Mouse (Mus musculus) liver, embryonic 14.5 days (tissue): Measurements from ENCODE around the gene Vps16. TPM values are rescaled to one million over a fixed set of nuclear protein-coding genes. Genes with fewer than 3 reads are reported as not detected.

Experiments
- ATAC-seq: fragments of 200-750 bp; cut with Nextera tagmentation; 2 replicates; pipeline ENCODE4 v1.8.0; 2017; ENCODE audit warnings: moderate number of reproducible peaks, mild to moderate bottlenecking, moderate library complexity; ENCODE audit not compliant: insufficient read depth
- DNase-seq, 3 experiments: peaks; one replicate each; pipeline ENCODE4 v3.0.0-alpha.2; 2012 to 2013; ENCODE audit warnings: low read depth in 3 of 3, low spot score in 3 of 3
- H3K27ac ChIP-seq: fragments of 300-500 bp; sonication (generic); 2 replicates; pipeline ENCODE4 v1.5.1; 2014; ENCODE audit warnings: moderate library complexity, mild to moderate bottlenecking, control low read depth, inconsistent platforms
- H3K27me3 ChIP-seq: fragments of 300-500 bp; sonication (generic); 2 replicates; pipeline ENCODE4 v1.6.1; 2014; ENCODE audit warnings: mild to moderate bottlenecking, low read length, moderate library complexity; ENCODE audit not compliant: control insufficient read depth, insufficient read depth
- H3K36me3 ChIP-seq: fragments of 300-500 bp; sonication (generic); replicated peaks from 2 replicates; pipeline ENCODE4 v1.6.1; 2014; ENCODE audit warnings: low read depth; ENCODE audit not compliant: control insufficient read depth, insufficient read depth
- H3K4me1 ChIP-seq, 2 experiments: fragments of 200-500 bp in 1 of 2; fragments of 300-500 bp in 1 of 2; sonication (generic) in 1 of 2; replicated peaks; 2 replicates each; pipeline ENCODE4 v1.6.1; 2012 to 2014; ENCODE audit warnings: antibody characterized with exemption in 1 of 2, inconsistent platforms in 1 of 2, low read length in 1 of 2; ENCODE audit not compliant: control insufficient read depth in 2 of 2, insufficient read depth in 2 of 2
- H3K4me2 ChIP-seq: fragments of 300-500 bp; sonication (generic); 2 replicates; pipeline ENCODE4 v1.6.1; 2014; ENCODE audit warnings: low read depth, mild to moderate bottlenecking, control low read depth, moderate library complexity
- H3K4me3 ChIP-seq, 2 experiments: fragments of 200-500 bp in 1 of 2; fragments of 300-500 bp in 1 of 2; sonication (generic) in 1 of 2; 2 replicates each; pipeline ENCODE4 v1.5.1; 2012 to 2014; ENCODE audit warnings: low read depth in 2 of 2, low read length in 2 of 2, mild to moderate bottlenecking in 2 of 2, control low read depth in 1 of 2, inconsistent platforms in 1 of 2, moderate library complexity in 1 of 2; ENCODE audit not compliant: insufficient read depth in 1 of 2
- H3K9ac ChIP-seq: fragments of 300-500 bp; sonication (generic); replicated peaks from 2 replicates; pipeline ENCODE4 v1.6.1; 2014; ENCODE audit warnings: mild to moderate bottlenecking, control low read depth, moderate library complexity
- H3K9me3 ChIP-seq: fragments of 300-500 bp; sonication (generic); 2 replicates; pipeline ENCODE4 v1.6.1; 2016; ENCODE audit warnings: low read length, mixed read lengths; ENCODE audit not compliant: control insufficient read depth
- CTCF ChIP-seq: IDR thresholded peaks from 2 replicates; pipeline ENCODE4 v1.5.1; 2016; ENCODE audit warnings: antibody characterized with exemption, low read depth, control low read depth
- EP300 ChIP-seq: IDR thresholded peaks from 2 replicates; pipeline ENCODE4 v1.6.1; 2016; ENCODE audit warnings: antibody characterized with exemption, low read depth
- WGBS: fragments of 180-500 bp; shearing (Covaris S2); extraction: QIAGEN DNeasy Blood & Tissue Kit; methylation state at CpG from one replicate; pipeline ENCODE4 v1.1.7; 2014; ENCODE audit not compliant: insufficient replicate concordance; 5-methylcytosine and 5-hydroxymethylcytosine counted together
- polyA plus RNA-seq, 2 experiments: library from polyadenylated mRNA; depleted of rRNA in 1 of 2; stranded (reverse) in 1 of 2; unstranded in 1 of 2; fragments of >200 nt; fragmentation: Nextera tagmentation in 1 of 2; extraction: Ambion mirVana in 1 of 2; gene quantifications; 2 replicates each; pipeline versions ENCODE4 v1.2.1 to v1.2.3; 2012 to 2014

The Vps16 gene
- polyA plus RNA-seq, 2 experiments, result 26.8 to 38.3 TPM

- no peak overlapping the region for H3K27ac ChIP-seq
- peak; percentile 76 for TF ChIP-seq CTCF
- TF ChIP-seq EP300, result peak; percentile 44
- ATAC-seq (peak; percentile 76), DNase-seq (peak; percentile 35 to 53 (median 48))
- H3K4me1 ChIP-seq, result peaks cover 7 to 9% of the 10 kb centered on the region in 2 experiments; a peak in 3 of 4 replicates
- H3K36me3 ChIP-seq, result peaks cover 43% of the 10 kb centered on the region
- no peak overlapping the region for H3K9ac ChIP-seq
- no peaks in the 10 kb centered on the region for H3K27me3 ChIP-seq
- 46% methylated on average over 10 of the region's 10 CpGs for WGBS
- no peaks in the 10 kb centered on the region for H3K9me3 ChIP-seq
- H3K4me2 ChIP-seq, result no peak overlapping the region
- no peak overlapping the region for H3K4me3 ChIP-seq
Measured at GRCm38 (mm10) chr2:130442162-130442561, 18.0 kb downstream of the Vps16 start.

- ATAC-seq, result no peak
- H3K36me3 ChIP-seq, result peaks cover 6% of the 10 kb centered on the region
- no peak overlapping the region for H3K9ac ChIP-seq
- peaks cover 10 to 22% of the 10 kb centered on the region in 2 experiments for H3K4me1 ChIP-seq
- no peak overlapping the region for H3K27ac ChIP-seq
- DNase-seq, result no peak
- H3K27me3 ChIP-seq, result peaks cover 6% of the 10 kb centered on the region
- no peaks in the 10 kb centered on the region for H3K9me3 ChIP-seq
- no peak overlapping the region for H3K4me3 ChIP-seq
- TF ChIP-seq EP300 (no peak), CTCF (peak; percentile 7; the same call in 1 of the 2 replicates)
- no peak overlapping the region for H3K4me2 ChIP-seq
Measured at GRCm38 (mm10) chr2:130448449-130448848, 24.3 kb downstream of the Vps16 start.

GRCm38 (mm10) chr2:130449021-130449793, 25.1 kb downstream of the Vps16 start:
- Histone ChIP-seq H3K4me2 (peak overlapping the region; percentile 74), H3K36me3 (peaks cover 2% of the 10 kb centered on the region; the same call in 1 of the 2 replicates), H3K4me3 (peak overlapping the region; percentile 70 to 83), H3K9me3 (no peaks in the 10 kb centered on the region), H3K27ac (no peak overlapping the region), H3K9ac (0 out of 2 replicates have a peak overlapping the region, but pooled peaks have one; percentile 17), H3K27me3 (peaks cover 6% of the 10 kb centered on the region), H3K4me1 (peaks cover 12 to 24% of the 10 kb centered on the region in 2 experiments)
- no peak for TF ChIP-seq CTCF
- no peak for TF ChIP-seq EP300
- no peak for ATAC-seq
- 8% methylated on average over 17 of the region's 17 CpGs for WGBS
- DNase-seq, result no peak

- peak; percentile 99 for ATAC-seq
- peak within 1 kb of the TSS; percentile 74 for H3K4me2 ChIP-seq
- peaks cover 16 to 30% of the 10 kb centered on the region in 2 experiments for H3K4me1 ChIP-seq
- H3K27ac ChIP-seq, result peak within 1 kb of the TSS; percentile 59; the same call in 1 of the 2 replicates
- H3K9me3 ChIP-seq, result no peaks in the 10 kb centered on the region
- no peaks in the 10 kb centered on the region; the same call in 1 of the 2 replicates for H3K36me3 ChIP-seq
- DNase-seq, result peak; percentile 76 to 79 (median 77)
- H3K4me3 ChIP-seq, result peak within 1 kb of the TSS; percentile 70 to 83
- TF ChIP-seq CTCF (no peak), EP300 (no peak)
- H3K9ac ChIP-seq, result peak within 1 kb of the TSS; percentile 90
- WGBS, result 1% methylated on average over 50 of the region's 50 CpGs
- peaks cover 6% of the 10 kb centered on the region for H3K27me3 ChIP-seq
Measured at GRCm38 (mm10) chr2:130449794-130450433, 25.8 kb downstream of the Vps16 start, which contains the start of gene Ptpra. Gene Ptpra (plus strand): TSS chr2:130450278.

GRCm38 (mm10) chr2:130450434-130450796, 26.3 kb downstream of the Vps16 start:
- H3K9ac ChIP-seq, result peak overlapping the region; percentile 90
- 1% methylated on average over 47 of the region's 47 CpGs for WGBS
- H3K27me3 ChIP-seq, result peaks cover 6% of the 10 kb centered on the region
- ATAC-seq (peak; percentile 94), DNase-seq (peak; percentile 53 to 59 (median 55))
- TF ChIP-seq EP300, result no peak
- no peak for TF ChIP-seq CTCF
- no peaks in the 10 kb centered on the region for H3K36me3 ChIP-seq
- H3K4me3 ChIP-seq, result peak overlapping the region; percentile 70 to 83
- peaks cover 16 to 30% of the 10 kb centered on the region in 2 experiments for H3K4me1 ChIP-seq
- H3K9me3 ChIP-seq, result no peaks in the 10 kb centered on the region
- peak overlapping the region; percentile 59; the same call in 1 of the 2 replicates for H3K27ac ChIP-seq
- peak overlapping the region; percentile 74 for H3K4me2 ChIP-seq
